Mouse (Mus musculus) megakaryocyte-erythroid progenitor cell, adult 5 weeks (primary cell): ENCODE results near the gene Map3k3. TPM values are rescaled to one million over a fixed set of nuclear protein-coding genes. Genes with fewer than 3 reads are reported as not detected.

Experiments used
- polyA plus RNA-seq: library from polyadenylated mRNA; stranded (reverse); fragments of >175 nt; gene quantifications from 2 replicates; pipeline ENCODE4 v1.2.3, GENCODE M21; 2012

Map3k3 gene
- 9.2 and 9.4 TPM in 2 replicates for polyA plus RNA-seq

DNA sequence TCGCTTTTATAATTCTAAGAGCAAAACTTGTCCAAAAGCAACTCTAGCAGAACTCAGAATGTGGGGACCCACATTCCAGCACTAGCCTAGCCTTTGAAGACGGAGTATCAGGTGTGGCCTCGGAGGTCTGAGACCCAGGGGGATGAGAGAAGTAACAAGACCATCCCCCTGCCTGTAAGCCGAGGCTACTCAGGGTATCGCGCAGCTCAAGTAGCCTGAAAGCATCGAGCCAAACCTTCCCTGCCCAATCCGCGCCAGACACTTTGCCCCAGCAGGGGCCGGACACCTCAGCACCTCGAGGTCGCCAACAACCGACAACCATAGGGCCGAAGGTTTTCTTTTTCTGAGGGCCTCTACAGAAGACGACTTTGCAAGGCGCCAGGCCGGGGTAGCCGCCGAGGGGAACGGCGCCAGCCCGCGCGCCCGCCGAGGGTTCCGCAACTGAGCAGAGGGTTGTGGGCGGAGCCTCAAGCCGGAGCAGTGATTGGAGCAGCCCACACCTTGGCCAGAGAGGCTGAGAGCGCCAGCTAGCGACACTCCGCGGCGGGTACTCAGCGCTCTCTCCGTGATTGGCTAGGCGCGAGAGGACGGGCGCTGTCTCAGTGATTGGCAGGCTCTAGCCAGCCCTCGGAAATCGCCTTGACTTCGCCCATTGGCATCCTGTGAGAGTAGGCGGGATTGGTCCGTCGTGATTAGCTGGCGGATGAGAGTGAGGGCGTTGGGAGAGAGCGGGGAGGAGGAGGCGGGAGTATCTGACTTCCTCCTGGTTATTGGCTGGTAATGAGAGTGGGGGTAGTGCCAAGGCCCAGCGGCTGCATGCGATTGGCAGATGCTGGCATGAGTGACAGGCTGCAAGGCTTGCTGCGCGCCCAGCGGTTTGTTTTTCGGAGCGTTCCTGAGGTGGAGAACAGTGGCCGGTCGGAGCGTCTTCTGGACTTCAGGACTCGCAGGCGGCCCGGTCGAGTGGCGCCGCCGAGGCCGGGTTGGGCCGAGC lies at the start of gene Map3k3:
Gene Map3k3 (plus strand): TSS at position 906 of the 994 bp plus-strand sequence.

GRCm38 (mm10) chr11:106036548-106037417 lies 47.6 kb upstream of the Map3k3 start, which contains the start of gene Dcaf7:
Dcaf7 (plus strand) TSS chr11:106036872.

GRCm38 (mm10) chr11:106065923-106066571 lies 18.4 kb upstream of the Map3k3 start, which contains the start of gene Taco1:
Taco1 (plus strand) TSS chr11:106066061.

GRCm38 (mm10) chr11:106160841-106161721 lies 76.7 kb downstream of the Map3k3 start, which contains the start of the genes Gm10840 and Limd2:
Gm10840 (plus strand) TSS chr11:106160850.
Limd2 (minus strand) TSS chr11:106160860.

DNA sequence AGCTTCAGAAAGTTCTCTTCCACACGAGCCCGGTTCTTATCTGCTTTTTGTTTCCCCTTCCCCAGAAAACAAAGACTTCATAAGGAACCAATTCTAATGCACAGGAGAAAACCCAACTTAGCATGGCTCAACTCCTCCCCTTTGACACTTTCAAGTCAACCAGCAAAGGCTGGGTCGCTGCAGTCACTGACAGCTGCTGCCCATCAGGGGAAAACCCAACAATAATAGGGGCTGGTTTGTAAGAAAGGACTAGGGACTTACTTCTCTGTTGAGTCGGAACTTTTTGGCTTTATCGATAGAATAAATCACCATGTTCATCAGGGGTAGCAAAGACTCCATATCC lies 117.7 kb downstream of the Map3k3 start, which contains the start of gene Strada:
Gene Strada (minus strand): TSS at position 46 of the 343 bp plus-strand sequence.

Other genes with a start within 250 kb of the Map3k3 start
- 0.39 and 0.61 TPM in 2 replicates for gene Cyb561, start 131.3 kb upstream of the Map3k3 start, polyA plus RNA-seq
- gene Ace, start 116.7 kb upstream of the Map3k3 start, polyA plus RNA-seq = 0.17 and 0.53 TPM in 2 replicates
- not detected in 2 replicates for gene Ace3, start 89.9 kb upstream of the Map3k3 start, polyA plus RNA-seq
- 0.03 TPM in 1 of 2 replicates, not detected in the other for gene Kcnh6, start 76.5 kb upstream of the Map3k3 start, polyA plus RNA-seq
- gene Dcaf7, start 47.7 kb upstream of the Map3k3 start, polyA plus RNA-seq = 14.7 and 14.9 TPM in 2 replicates
- 6.6 and 7.2 TPM in 2 replicates for gene Taco1, start 18.6 kb upstream of the Map3k3 start, polyA plus RNA-seq
- gene Gm10840, start 76.2 kb downstream of the Map3k3 start, polyA plus RNA-seq = 0.62 TPM in 1 of 2 replicates, not detected in the other
- 189 and 236 TPM in 2 replicates for gene Limd2, start 76.2 kb downstream of the Map3k3 start, polyA plus RNA-seq
- 42.4 and 43.4 TPM in 2 replicates for gene Strada, start 117.6 kb downstream of the Map3k3 start, polyA plus RNA-seq
- 3.2 and 4.1 TPM in 2 replicates for gene Ccdc47, start 131.7 kb downstream of the Map3k3 start, polyA plus RNA-seq
- 27.1 and 41.4 TPM in 2 replicates for gene Ddx42, start 132.3 kb downstream of the Map3k3 start, polyA plus RNA-seq
- gene Ftsj3, start 171.5 kb downstream of the Map3k3 start, polyA plus RNA-seq = 12.7 and 18.5 TPM in 2 replicates
- 51.2 and 64.3 TPM in 2 replicates for gene Psmc5, start 171.5 kb downstream of the Map3k3 start, polyA plus RNA-seq
- gene Smarcd2, start 188.4 kb downstream of the Map3k3 start, polyA plus RNA-seq = 138 and 142 TPM in 2 replicates
- 0.21 and 0.33 TPM in 2 replicates for gene Tcam1, start 192.1 kb downstream of the Map3k3 start, polyA plus RNA-seq
- gene Gh, start 217.3 kb downstream of the Map3k3 start, polyA plus RNA-seq = not detected in 2 replicates
- gene Cd79b, start 230.1 kb downstream of the Map3k3 start, polyA plus RNA-seq = 6.0 and 10.1 TPM in 2 replicates